Mouse (Mus musculus) mature B cell (primary cell): Measurements from ENCODE around the gene Gtf3c5.

Experiments
- in situ Hi-C: fragments of 300-500 bp; cut with MboI; formaldehyde crosslinking; loops from 2 replicates; pipeline ENCODE4 v1.14.3; 2019

Gene Gtf3c5

DNA sequence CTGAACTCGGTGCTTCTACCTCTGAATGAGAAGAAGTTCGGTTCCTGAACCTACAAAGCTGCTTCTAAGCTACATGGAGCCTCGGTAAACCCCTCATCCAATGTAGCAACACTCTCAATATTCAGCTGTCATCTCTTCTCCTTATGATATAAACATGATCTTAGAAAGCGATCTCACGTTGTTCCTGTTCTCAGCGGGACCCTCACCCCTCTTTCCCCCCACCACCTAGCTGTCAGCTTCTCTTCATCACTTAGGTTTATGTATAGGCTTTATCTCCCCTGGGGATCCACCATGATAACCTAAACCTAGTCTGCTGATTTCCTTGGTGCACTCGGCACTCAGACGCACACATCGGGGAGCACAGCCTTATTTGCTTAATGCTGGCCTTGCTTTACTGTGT lies at the start of gene Gtf3c5:
Gene Gtf3c5 (minus strand): TSS at position 101 of the 400 bp plus-strand sequence.
- in situ Hi-C loops = no loop called here

DNA sequence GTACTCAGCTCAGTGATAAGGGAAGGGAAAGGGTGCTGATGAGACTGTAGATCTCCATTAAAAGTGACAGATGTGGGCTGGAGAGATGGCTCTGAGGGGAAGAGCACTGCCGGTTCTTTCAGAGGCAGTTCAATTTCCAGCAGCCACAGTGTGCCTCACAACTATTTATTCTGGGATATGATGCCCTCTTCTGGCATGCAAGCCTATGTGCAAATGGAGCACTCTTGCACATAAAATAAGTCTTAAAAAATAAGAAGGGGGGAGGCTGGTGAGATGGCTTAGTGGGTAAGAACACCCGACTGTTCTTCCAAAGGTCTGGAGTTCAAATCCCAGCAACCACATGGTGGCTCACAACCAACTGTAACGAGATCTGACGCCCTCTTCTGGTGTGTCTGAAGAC lies 49.6 kb upstream of the Gtf3c5 start:
- in situ Hi-C loops = no loop called here

- in situ Hi-C loops = no loop called here
Observed at GRCm38 (mm10) chr2:28632626-28633025, 49.1 kb upstream of the Gtf3c5 start.

DNA sequence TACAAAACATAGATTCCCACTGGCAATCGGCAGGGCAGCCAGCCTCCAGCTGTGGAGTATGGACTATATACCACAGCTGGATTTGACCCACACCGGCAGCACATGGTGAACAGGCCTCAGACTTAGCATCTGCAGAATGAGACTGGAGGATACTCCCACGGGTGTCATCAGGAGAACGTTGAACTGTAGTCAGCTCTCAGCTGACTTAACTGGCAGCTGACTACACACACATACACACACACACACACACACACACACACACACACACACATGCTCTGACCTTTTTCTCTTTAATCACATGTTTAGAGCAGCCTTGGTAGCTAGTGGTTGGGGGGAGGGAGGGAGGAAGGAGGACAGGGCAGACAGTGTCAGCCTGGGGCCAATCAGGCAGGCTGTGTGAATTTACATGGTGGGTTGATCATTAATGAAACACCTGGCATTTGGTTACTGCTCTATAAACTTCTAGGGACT lies 46.4 kb upstream of the Gtf3c5 start:
- in situ Hi-C loops = no loop called here

GRCm38 (mm10) chr2:28628053-28628452 lies 44.5 kb upstream of the Gtf3c5 start:
- in situ Hi-C loops = no loop called here

GRCm38 (mm10) chr2:28626038-28626437 lies 42.5 kb upstream of the Gtf3c5 start:
- in situ Hi-C loops = no loop called here

DNA sequence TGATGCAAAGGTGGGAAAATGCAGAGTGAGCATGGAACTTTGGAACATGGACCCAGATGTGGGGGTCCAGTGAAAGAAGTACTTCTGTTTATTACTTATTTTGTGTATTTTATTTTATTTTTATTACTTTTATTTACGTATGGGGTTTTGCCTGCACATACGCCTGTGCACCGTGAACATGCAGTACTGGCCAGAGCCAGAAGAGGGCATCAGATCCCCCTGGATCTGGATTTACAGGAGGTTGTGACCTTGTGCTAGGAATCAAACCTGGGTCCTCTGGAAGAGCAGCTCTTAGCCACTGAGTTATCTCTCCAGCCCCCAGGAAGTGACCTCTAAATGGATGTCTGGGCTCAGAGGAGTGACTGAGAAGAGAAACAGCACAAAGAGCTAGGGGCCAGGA lies 41.3 kb upstream of the Gtf3c5 start:
- in situ Hi-C loops = no loop called here

DNA sequence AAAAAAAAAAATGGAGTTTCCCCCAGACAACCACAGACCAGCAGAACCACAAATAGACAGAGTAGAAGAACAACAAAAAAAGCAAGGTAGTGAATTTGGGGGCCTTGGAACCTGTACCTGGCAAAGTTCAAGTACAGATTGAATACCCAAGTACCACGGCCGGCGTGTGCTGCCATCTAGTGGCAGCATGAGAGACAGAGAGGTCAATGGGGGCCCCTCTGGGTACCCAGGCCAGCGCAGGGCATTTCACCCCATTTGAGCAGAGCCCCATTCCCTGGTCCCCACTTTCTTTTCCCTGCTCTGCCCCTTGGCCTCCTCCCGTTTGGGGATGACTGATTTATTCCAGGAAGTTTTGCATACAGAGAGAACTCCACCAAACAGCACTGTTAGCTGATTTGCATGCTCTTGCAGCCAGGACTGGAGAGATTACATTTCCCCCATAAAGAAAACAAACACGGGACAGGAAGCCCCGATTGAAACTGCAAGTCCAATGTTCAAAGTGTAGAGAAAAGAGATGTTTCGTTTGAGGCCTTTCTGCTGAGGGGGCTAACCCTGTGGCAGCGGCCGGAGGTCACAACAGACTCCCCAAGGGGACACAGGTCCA lies 39.1 kb upstream of the Gtf3c5 start:
- in situ Hi-C loops = no loop called here

GRCm38 (mm10) chr2:28621664-28622171 lies 38.2 kb upstream of the Gtf3c5 start, which contains the start of gene Gfi1b:
Gene Gfi1b, minus strand, starts transcription at chr2:28621982.
- in situ Hi-C loops = no loop called here

- in situ Hi-C loops = no loop called here
Observed at GRCm38 (mm10) chr2:28621111-28621510, 37.6 kb upstream of the Gtf3c5 start.

DNA sequence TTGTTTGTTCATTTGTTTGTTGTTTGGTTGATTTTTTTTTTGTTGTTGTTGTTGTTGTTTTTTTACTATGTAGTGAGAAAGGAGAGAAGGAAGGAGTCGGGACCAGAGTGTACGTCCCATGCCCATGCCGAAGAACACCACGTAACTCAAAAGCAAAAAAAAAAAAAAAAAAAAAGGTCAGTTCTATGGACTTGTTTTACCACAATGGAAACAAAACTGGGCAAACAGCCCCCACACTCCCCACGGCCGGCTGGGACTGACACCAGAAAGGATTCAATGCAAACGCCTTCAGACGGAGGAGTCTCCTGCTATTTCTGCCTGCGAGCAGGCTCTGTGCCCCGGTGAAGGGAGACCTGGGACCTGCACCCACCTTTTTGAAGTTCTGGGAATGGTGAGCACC lies 37.0 kb upstream of the Gtf3c5 start:
- in situ Hi-C loops = no loop called here

DNA sequence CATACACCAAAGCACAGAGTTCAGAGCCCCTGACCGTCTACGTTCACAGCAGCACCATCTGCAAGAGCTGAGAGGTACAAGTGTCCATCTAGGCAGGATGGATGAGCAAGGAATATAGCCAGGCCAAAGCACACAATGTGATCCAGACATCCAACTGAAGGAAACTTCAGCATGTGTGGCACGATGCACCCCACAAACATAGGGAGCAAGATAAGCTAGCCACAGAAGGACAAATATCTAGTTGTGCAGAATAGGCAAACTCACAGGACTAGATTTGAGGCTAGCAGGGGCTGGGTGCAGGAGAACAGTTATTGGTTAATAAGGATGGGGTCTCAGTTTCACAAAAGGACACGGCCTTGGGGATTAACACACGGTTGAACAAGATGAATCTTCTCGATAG lies 35.8 kb upstream of the Gtf3c5 start:
- in situ Hi-C loops = no loop called here

- in situ Hi-C loops = no loop called here
Observed at GRCm38 (mm10) chr2:28618777-28619336, 35.3 kb upstream of the Gtf3c5 start.

DNA sequence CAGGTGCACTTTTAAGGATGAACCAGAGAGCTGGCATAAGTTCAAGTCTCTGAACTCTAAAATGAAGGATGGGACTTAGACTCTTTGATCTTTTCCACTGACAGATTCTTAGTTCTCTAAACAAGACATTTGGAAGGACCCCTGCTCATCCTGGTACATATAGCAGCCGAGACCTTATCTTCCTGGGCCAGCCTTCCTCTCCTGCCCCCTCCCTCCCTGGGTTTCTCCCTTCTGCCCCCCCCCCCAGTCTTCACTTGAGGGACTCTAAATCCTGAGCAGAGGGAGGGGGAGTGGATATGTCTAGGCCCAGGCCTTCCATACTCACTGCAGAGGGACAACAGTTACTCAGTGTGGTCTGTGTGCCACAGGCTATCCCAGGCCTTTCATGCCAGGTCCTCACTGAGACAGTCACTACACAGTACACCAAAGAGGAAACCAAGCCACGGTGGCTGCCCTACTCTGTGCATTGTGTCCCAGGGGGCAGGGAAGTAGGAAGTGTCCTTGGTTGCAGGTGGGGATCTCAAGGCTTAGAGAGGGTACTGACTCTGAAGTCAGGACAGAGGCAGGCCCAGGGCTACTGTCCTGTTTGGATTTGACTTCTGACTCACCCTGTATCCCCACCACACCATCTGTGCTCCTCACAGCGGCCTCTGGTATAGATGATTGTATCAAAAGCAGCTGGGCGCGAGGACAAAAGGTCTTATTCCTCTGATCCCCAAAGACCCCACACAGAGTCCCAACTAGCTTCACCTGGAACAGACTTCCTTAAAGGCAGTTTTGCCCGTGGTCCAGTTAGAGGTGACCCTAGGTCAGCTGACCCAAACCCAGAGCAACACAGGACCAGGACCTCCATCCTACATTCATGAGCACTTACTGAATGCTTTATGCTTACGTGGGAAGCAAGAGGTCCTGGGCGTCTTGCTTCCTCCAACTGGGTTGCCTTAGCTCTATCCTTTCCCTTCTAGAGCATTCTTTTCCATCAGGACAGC lies 34.2 kb upstream of the Gtf3c5 start:
- in situ Hi-C loops = no loop called here

- in situ Hi-C loops = no loop called here
Observed at GRCm38 (mm10) chr2:28616874-28617273, 33.3 kb upstream of the Gtf3c5 start.

GRCm38 (mm10) chr2:28616358-28616757 lies 32.8 kb upstream of the Gtf3c5 start:
- in situ Hi-C loops = no loop called here

GRCm38 (mm10) chr2:28613599-28613998 lies 30.0 kb upstream of the Gtf3c5 start:
- in situ Hi-C loops = no loop called here

GRCm38 (mm10) chr2:28612436-28613063 lies 29.0 kb upstream of the Gtf3c5 start:
- in situ Hi-C loops = no loop called here

DNA sequence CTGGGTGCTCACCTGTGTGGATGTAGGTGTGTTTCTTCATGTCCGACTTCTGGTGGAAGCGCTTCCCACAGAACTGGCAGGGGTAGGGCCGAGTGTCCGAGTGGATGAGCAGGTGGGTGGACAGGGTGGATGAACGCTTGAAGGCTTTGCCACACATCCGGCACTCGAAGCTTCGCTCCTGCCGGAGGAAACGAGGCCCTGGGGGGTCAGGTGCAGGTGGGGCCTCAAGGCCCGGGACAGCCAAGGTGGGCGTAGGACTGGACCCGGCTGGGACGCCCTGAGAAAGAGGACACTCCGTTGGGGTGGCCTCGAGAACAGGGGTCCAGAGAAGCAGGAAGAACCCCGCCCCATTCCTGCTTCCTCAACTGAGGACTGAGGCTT lies 27.8 kb upstream of the Gtf3c5 start:
- in situ Hi-C loops = no loop called here

DNA sequence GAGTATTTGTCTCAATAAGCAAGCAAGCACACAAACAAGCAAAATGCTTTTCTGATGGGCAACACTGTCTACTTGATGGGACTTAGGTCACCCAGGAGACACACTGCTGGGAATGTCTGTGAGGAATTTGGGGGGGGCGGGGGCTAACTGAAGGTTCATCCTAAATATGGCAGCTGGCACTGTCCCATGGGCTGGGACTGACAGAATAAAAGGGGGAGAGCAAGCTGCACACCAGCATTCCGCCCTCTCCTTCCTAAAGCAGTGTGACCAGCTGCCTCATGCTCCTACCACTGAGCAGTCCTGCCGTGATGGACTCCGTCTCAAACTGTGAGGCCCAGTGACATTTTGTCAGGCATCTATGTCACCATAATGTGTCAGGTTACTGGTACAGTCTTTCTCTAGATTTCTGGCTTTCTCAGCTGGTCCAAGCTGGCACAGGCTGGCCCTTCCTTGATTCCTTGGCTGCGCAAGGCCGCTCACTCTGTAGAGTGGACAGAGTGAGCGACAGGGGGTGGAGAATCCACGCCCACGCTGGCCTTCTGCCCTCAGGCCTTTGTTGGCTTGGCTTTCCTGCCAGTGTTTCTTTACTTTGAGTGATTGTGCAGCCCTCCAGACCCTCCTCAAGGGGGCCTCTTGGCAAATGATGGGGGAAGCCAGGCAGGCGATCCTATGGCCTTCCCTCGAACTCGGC lies 27.3 kb upstream of the Gtf3c5 start:
- in situ Hi-C loops = no loop called here

DNA sequence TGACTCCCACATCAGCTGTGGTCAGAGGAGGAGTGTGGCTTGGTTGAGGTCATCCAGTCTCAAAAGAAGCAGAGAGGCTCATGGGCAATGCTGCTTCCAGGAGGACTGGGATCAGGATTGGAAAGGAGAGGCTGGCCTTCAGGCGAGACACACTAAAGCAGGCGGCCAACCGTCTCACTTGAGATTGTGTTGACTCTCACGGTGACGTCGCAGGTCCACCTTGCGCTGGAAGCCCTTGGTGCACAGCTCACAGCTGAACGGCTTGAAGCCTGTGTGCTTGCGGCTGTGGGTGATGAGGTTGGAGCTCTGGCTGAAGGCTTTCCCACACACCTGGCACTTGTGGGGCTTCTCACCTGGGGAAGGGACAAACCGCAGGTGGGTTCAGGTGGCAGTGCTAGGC lies 26.3 kb upstream of the Gtf3c5 start:
- in situ Hi-C loops = no loop called here
